Mouse (Mus musculus): ENCODE data around the gene Cmtm3.

GRCm38 (mm10) chr8:104379301-104379836 lies 40.2 kb downstream of the Cmtm3 start:
- TF ChIP-seq CTCF (IDR thresholded peaks at IDR 0.05; ENCODE audit: low read depth) (no peak), EP300 (IDR thresholded peaks at IDR 0.05; ENCODE audit: low read depth) (no peak)

Data from liver, postnatal 0 days (tissue).